Mouse (Mus musculus): ENCODE results near the gene Asna1. TPM values are rescaled to one million over a fixed set of nuclear protein-coding genes. Genes with fewer than 3 reads are reported as not detected.

Asna1 gene
- total RNA-seq, 2 experiments from 2014 or later = 89.2 to 100 TPM

DNA sequence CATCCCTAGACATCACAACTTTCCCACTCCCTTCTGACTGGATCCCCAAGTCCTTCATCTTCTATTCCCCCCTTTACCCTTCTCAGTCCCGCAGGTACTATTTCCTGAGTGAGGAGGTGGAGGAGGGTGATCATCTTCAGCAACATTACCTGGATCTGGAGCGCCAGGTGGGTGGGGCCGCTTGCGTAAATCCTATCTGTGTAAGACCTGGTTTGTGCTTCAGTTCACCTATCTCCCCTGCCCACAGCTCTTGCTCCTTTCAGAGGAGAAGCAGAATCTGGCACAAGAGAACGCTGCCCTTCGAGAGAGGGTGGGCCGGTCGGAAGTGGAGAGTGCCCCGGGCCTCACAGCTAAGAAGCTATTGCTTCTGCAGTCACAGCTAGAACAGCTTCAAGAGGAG, 30.7 kb downstream of the Asna1 start:
- no peak for DNase-seq (ENCODE audit: low spot score in 2 of 2)

DNA sequence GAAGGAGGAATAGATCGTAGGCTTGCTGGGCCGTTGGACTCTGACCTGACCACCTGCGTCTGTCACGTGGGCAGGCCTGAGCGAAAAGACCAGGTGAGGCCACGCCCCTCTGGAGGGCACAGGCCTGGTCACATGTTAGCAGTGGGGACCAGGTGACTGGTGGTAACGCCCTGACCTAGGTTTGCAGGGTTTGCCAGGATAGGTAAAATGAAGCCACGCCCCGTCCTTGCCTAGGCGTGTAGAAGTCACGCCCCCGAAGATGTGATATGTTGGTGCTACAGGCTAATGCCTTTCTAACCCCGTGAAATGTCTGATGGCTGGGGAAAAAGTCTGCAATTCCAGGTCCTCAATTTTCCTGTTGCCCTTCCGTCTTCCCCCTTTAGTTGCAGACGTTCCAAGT, 34.2 kb downstream of the Asna1 start:
- DNase-seq (ENCODE audit: low spot score in 2 of 2) = peak in 1 of 2 experiments; percentile 41

DNA sequence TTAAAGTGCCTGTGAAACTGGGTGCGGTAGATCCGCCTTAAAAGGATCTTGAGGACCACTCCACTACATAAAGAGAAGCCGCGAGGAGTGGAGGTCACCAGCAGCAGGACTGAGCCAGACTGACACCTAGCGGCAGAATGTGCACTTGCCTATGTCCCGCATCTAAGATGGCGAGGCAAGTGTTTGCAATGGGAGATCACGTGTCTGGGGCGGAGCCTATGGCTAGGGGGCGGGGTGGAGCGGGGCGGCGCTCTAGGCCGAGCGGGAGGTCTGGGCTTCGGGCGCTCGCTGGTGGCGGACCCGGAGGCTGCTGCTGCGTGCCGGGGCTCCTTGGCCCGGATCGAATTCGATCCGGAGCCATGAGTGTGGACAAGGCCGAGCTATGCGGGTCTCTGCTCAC, 34.7 kb downstream of the Asna1 start, which contains the start of gene Hook2:
Hook2 (plus strand) TSS at position 255 of the 400 bp plus-strand sequence.
- DNase-seq (ENCODE audit: low spot score in 2 of 2) = peak; percentile 93

DNA sequence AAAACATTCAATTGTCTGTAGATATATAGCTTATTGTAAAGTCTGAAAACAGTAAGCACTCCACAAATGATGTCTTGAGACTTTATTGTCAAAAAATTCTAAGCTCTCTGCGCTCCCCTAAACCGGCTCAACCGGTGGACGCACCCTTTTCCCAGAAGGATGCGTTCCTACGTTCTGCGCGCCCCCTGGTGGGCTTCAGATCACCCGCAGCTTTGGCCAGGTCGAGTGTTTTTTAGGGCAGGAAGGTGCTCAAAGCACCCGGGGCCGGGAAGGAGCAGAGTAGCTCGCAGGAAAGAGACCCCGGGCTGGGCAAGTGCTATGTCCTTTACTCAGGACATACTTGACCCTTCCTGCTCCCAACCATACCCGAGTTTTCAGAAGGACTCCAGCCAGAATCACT, 35.3 kb downstream of the Asna1 start:
- DNase-seq (ENCODE audit: low spot score in 2 of 2) = peak; percentile 93

DNA sequence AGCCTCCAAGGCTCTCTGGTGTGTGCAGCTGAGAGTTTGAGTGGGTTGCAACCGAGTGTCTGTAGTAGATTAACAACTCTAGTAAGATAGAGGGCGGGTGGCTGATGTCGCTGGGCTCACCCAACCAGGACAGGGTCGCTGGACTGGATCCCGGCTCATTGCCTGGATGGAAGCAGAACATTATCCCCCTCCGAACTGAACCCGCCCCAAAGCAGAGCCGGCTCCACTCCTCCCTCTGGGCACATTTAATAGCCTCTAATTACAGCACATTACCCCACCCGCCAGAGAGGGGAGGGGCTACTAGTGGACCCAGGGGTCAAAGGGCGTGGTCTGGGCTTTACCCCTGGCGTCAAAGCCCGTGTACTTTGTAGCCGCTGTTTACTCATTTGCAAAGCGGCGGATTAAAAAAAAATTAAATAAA, 35.8 kb downstream of the Asna1 start:
- DNase-seq (ENCODE audit: low spot score in 2 of 2) = peak in 1 of 2 experiments; percentile 49

DNA sequence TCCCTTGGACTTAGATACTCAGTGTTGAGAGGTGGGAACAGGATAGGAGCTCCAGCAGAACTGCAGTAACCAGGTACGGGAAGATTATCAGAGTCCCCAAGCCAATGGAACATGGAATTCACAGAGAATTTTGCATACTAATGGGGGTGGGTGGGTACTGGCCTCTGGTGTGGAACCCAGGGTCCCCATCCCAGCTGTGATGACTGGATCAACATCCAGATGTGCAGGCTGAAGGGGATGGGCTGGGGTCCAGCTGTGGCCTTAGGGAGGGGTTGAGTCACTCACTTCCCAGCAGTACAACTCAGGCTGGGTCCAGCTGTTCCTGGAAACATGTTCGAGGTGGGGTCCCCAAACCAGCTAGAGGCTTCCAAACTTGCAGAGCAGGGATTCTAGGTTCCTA, 37.2 kb downstream of the Asna1 start:
- DNase-seq (ENCODE audit: low spot score in 2 of 2) = no peak

DNA sequence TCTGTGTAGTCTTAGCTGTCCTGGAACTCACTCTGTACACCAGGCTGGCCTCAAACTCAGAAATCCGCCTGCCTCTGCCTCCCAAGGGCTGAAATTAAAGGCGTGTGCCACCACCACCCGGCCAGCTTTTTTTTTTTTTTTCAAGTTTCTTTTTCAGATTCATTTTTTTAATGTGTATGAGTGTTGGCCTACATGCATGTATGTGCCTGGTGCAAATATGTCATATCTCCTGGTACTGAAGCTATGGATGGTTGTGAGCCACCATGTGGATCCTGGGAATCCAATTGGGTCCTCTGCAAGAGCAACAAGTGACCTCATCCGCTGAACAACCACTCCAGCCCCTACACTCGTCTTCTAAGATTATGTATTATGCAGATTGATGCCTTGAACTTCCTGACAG, 37.7 kb downstream of the Asna1 start:
- DNase-seq (ENCODE audit: low spot score in 2 of 2) = no peak

DNA sequence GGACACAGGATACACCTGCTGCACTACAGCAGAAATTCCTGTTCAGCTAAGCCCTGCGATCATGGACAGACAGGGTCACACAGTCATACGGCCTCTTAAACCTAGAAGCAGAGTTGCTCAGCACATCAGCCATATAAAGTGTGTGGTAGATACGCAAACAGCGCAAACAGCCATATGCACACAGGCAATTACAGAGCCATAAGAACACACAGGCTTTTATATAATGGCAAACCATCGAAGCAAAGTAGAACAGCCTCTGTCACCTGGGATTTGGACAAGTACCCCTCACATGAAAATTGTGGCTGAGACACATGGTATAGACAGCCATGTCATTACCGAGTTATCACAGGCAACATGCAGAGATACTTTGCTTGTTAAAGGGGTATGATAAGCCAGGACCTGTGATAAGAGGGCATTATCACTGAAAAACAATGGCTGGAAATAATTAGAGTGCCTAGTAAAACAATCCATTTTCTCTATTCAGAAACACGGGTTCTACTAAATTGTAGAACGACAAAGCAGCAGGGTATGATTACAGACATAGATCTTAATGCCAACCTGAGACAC, 38.6 kb downstream of the Asna1 start:
- DNase-seq (ENCODE audit: low spot score in 2 of 2) = no peak

DNA sequence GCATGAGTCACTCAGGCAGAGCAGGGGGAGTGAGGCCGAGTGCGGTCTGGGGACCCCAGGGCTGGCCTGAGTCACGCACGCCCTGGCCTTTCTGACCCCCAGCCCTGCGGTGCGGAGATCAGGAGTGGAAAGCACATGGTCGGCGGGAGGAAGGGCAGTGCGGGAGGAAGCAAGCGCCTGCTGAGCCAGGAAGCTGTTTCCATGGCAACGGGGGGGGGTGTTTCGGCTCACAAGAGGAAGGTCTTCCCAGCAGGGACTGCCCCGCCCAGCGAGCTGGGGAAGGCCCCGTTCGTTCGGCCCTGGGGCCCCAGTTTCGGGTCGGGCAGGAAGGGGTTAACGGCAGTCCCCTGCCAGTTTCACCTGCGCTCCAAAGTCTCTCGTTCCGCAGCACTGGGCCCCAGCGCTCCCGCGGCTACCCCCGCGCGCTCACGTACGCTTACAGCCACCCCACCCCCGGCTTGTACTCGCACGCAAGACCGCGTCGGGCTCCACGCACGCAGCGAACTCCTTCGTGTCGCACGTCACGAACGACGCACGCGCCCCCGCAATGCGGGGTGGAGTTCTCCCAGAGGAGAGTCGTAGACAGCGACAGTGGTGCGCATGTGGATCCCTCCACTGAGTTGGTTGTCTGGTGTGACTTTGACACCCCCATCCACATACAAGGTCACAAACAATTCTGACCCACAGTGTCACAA, 39.2 kb downstream of the Asna1 start:
- peak; percentile 82 to 83 for DNase-seq (ENCODE audit: low spot score in 2 of 2)

DNA sequence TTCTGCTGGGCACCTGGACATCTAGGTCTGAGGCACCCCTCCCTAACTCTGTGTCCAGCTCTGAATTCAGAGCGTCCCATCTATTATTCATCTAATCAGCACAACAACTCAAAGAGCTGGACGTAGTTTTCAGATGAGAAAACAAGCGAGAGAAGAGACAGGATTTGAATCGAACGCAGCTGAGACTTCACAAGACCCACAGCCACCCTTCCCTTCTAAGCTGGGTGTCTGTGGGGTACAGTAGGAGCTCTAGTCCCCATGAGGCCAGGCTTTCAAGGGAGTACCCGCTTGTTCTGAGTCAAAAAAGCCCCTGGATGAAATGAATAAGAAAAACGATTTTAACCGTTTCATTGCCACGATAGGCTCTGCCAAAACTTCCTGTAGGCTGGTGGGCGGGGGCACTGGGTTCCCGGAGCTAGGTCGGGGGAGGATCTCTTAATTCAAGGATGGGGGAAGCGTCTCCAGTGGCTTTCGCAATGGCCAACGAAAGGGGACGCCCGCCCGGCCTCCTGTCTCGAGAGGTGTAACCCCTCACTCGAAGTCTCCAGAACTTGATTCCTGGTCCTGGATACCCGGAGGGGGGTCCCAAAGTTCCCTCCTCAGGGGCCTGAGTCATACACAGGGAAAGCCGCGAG, 39.9 kb downstream of the Asna1 start:
- no peak for DNase-seq (ENCODE audit: low spot score in 2 of 2)

DNA sequence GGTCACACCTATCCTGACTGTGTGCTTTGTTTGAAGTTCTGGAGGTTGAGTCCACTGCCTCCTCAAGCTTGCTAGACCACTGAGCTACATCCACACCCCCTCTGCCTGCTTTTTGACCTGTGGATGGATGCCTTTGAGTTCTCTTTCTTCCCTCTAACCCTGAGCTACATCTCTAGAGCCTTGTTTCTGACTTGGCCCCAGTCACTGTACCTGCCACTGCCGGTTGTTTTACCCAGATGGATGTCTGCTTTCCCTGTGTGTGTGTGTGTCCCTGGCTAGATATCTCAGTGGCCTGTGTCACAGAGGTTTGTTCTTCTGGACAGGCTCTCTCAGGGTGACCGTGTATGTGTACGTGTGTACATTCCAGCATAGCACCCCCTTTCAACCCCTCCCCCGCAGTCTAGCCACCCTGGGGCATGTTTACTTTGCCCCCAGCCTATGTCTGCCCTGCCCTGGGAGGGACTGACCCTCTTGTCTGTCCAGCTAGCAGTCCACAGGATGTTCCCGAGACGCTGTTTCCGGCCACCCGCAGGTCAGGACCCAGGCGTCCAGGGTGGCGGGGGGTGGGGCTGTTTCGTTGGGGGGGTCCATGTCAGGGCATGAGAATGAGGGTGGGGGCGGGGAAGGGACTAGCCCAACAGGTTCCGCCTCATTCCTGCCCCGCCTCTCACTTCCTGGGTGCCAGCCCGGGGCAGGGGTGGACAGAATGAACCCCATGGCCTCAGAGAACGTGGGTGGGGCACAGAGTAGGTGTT, 40.6 kb downstream of the Asna1 start:
- DNase-seq (ENCODE audit: low spot score in 2 of 2) = peak in 1 of 2 experiments; percentile 48

DNA sequence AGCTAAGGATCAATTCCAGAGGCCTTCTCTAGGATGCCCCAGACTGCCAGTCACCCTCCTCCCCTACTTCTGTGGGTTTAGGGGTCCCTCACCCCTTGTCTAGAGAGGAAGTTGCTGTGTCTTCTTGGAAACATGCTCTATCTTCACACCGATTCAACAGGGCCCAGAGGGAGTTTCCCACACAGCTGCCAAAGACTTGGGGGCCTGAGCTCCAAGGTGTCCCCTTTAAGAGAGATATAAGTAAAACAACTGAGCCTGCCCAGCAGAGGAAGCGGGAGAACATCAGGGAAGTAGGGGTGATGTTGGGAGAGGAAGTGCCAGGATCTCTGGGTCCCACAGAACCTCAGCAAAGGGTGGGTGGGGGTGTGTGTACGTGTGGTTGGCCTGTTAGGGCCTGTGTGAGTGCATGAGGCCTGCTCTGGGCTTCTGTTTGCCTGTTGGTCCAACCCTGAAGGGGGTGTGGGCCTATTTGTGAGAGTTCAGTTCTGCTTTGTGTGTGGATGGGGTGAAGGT, 42.5 kb downstream of the Asna1 start:
- DNase-seq (ENCODE audit: low spot score in 2 of 2) = no peak

DNA sequence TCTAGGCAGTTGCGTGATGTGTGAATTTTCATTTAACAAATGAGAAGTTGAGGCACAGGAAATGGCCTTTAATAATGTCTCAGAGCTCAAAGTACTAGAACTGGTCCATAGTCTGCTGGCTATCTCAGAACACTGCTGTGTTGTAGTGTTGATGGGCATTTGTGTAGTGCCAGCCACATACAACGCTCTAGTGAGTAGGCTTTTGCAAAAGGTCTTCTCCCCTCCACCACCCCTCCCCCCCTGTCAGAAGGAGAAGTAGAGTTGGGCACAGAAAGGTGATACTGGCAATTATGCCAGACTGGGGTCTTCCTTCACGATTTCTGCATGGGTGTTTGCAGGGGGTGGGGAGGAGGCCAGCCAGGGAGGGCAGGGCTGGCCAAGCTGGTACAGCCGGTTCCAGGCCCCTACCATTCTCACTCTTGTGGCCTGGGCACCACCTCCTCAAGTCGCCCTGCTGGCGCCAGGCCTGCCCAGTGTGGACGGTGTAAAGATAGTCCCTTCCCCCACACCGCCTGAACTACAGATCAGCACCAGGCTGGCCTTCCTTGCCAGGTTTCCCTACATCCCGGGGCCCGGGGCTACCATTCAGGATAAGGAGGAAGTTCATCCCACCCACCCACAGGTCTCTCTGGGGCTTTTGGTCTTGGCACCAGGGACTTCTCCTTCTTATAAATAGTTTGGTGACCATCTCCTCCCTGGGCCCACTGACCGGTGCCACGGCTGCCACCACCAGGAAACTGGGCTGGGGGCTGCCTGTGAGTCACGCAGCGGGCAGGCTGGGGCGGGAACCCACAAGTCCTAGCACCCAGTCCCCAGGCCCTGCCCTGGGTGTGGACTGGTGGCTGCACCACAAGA, 43.2 kb downstream of the Asna1 start:
- no peak for DNase-seq (ENCODE audit: low spot score in 2 of 2)

DNA sequence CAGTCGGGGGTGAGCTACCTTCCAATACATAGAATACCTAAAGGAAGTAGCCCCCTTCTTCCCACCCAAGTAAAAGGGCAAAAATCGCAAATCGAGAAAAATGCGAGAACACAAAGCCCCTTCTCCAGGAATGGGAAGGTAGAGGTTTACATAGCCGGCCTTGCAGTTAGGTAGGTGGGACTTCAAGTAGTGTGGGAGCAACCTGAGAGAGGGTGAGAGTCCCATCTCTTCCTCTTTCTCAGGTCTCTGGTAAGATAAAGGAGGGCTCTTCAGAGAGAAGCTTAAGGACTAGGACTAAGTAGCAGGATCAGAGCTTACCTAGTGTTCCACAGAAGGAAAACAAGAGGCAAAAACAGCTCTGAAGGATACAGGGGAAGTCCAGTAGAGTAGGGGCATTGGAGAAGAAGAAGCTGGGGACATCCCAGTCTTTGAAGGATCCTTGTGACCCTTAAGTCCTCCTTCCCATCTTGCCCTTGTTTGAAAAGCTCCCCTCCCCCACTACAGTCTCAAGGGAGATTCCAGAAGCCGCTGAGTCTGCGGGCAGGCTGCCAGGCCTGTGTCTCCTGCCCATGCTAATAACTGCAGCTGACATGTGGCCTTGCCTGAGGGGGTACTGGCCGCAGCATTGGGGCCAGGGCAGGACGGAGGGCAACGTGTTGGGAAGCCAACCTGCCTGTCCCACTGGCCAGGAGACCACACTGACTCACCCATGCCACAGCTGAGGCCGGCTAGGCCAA, 44.3 kb downstream of the Asna1 start:
- peak; percentile 77 to 78 for DNase-seq (ENCODE audit: low spot score in 2 of 2)

DNA sequence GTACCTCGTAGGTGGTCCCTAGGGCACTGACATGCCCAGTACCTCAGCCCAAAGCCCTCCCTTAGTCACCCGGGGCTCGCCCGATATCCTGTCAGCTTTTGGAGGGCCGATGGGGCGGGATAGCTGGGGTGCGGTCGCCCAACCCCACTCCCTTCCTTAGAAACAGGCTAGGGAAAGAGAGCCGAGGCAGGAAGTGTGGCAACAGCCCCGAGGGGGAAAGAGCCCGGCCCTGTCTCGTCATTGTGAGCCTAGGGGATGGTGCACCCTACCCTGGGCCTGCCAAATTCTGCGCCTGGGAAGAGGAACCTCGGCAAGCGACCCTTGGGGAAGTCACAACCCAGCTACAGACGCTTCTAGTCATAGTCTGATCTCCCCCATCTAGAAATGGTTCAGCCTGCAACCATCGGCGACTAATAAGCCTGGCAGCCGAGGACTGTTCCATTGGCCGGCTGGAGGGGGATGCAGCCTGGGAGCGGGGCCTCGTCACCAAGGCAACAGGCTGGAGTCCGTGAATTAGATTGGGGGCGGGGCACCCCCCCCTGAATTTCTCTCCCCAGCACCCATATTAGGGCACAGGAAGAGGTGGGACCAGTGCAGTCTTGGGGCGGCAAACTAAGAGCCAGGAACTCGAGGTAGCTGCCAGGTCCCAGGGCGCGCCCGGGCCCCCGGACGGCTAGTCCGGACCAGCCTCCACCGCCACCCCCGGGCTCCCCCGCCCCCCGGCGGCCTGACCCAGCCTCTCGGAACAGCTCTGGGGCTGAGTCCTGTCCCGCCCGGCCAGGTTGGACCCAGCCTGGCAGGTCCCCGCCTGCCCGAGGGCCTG, 45.3 kb downstream of the Asna1 start:
- peak; percentile 84 to 87 for DNase-seq (ENCODE audit: low spot score in 2 of 2)

DNA sequence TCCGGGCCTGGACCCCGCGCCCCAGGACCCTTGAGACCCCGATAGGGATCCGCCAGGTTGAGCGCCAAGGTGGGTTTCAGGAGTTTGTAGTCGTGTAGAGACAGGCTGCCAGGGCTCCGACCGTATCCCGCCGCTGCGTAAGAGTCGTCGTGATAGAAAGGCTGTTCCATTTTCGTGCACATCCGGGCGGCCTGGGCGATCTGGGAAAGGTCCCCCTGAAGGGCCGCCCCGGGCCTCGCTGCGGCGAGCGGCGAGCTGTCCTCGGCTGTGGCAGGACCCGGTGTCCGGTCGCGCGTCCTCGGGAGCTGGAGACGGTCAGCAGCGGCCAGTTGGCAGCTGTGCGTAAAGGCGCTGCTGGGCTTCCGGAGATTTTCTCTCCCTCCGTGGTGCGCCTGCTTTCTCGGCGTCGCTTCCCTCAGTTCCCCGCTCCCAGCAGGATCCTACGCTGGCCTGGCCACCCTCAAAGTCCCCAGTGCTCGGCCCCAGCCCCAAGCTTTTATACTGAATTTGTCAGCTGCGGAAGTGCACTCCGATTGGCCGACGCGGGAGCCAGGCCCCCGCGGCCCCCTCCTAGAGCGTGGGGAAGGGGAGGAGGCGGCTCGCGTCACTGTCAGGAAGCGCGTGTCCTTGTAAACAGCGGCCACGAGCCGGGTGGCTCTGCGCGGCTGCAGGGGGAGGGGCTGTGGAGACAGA, 46.7 kb downstream of the Asna1 start, which contains the start of gene Junb:
Junb (minus strand) TSS at position 471 of the 693 bp plus-strand sequence.
- peak; percentile 99 for DNase-seq (ENCODE audit: low spot score in 2 of 2)

DNA sequence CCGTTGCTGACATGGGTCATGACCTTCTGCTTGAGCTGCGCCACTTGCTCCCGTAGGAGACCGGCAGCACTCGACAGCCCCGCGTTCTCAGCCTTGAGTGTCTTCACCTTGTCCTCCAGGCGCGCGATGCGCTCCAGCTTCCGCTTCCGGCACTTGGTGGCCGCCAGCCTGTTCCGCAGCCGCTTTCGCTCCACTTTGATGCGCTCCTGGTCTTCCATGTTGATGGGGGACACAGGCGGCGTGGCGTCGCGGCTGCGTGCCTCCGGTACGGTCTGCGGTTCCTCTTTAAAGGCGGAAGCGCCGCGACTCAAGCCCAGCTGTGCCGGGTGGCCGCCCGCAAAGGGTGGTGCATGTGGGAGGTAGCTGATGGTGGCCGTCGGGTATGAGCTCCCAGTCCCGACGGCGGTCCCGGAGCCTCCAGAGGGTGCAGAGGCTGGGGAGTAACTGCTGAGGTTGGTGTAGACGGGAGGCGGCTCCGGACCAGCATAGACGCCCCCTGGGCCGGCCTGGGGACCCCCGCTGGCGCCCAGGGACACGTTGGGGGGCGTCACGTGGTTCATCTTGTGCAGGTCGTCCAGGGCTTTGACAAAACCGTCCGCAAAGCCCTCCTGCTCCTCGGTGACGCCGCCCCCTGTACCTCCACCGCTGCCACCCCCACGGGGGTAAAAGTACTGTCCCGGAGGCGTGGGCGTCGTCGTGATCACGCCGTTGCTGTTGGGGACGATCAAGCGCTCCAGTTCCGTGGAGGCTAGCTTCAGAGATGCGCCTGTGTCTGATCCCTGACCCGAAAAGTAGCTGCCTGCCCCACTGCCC, 47.4 kb downstream of the Asna1 start:
- peak; percentile 64 to 71 for DNase-seq (ENCODE audit: low spot score in 2 of 2)

Data from adrenal gland, adult 18-20 months (tissue).